Mouse (Mus musculus) heart, adult 2 months (tissue): Measurements from ENCODE around the gene Ess2. TPM values are rescaled to one million over a fixed set of nuclear protein-coding genes. Genes with fewer than 3 reads are reported as not detected.

Source experiments
- DNase-seq, 2 experiments: peaks; one replicate each; pipeline ENCODE4 v3.0.0; 2021
- H3K27ac ChIP-seq: fragments of 200-600 bp; 2 replicates; pipeline ENCODE4 v1.8.1; 2022
- H3K27me3 ChIP-seq: fragments of 200-500 bp; 2 replicates; pipeline ENCODE4 v1.6.1; 2012; ENCODE audit warnings: mild to moderate bottlenecking, low read length, inconsistent platforms, mixed read lengths; ENCODE audit not compliant: control insufficient read depth, insufficient read depth
- H3K36me3 ChIP-seq: fragments of 200-500 bp; 2 replicates; pipeline ENCODE4 v1.6.1; 2012; ENCODE audit warnings: low read length, inconsistent platforms; ENCODE audit not compliant: control insufficient read depth, insufficient read depth
- H3K4me1 ChIP-seq: fragments of 200-500 bp; 2 replicates; pipeline ENCODE4 v1.6.1; 2011; ENCODE audit warnings: low read length; ENCODE audit not compliant: control insufficient read depth, insufficient read depth
- H3K4me3 ChIP-seq: fragments of 200-600 bp; 2 replicates; pipeline ENCODE4 v1.8.1; 2022
- H3K79me2 ChIP-seq: fragments of 200-500 bp; replicated peaks from 2 replicates; pipeline ENCODE4 v1.6.1; 2012; ENCODE audit warnings: mild to moderate bottlenecking, inconsistent platforms, low read length, moderate library complexity, mixed read lengths; ENCODE audit not compliant: control insufficient read depth, insufficient read depth
- H3K9ac ChIP-seq: fragments of 200-500 bp; 2 replicates; pipeline ENCODE4 v1.6.1; 2012; ENCODE audit warnings: low read depth, mild to moderate bottlenecking, control low read depth, inconsistent platforms, low read length, mixed read lengths
- CTCF ChIP-seq: fragments of 200-600 bp; IDR thresholded peaks from 2 replicates; pipeline ENCODE4 v1.8.1; 2022; ENCODE audit warnings: antibody characterized with exemption, mild to moderate bottlenecking, moderate library complexity
- EP300 ChIP-seq: fragments of 200-500 bp; IDR thresholded peaks from 2 replicates; pipeline ENCODE4 v1.6.1; 2011; ENCODE audit warnings: low read depth, low read length, control low read depth; ENCODE audit not compliant: insufficient read depth
- POLR2A ChIP-seq: fragments of 200-500 bp; IDR thresholded peaks from 2 replicates; pipeline ENCODE4 v1.6.1; 2011; ENCODE audit warnings: mild to moderate bottlenecking, low read depth, low read length, control low read depth; ENCODE audit not compliant: insufficient read depth
- WGBS: fragments of 180-500 bp; shearing (Covaris S2); methylation state at CpG from one replicate; pipeline ENCODE4 v1.1.7; 2018; 5-methylcytosine and 5-hydroxymethylcytosine counted together
- intact Hi-C: fragments of 180-260 bp; cut with DNase I; formaldehyde crosslinking; loops from one replicate; pipeline ENCODE4 v1.15.1; 2025
- polyA plus RNA-seq: library from polyadenylated mRNA; depleted of rRNA; stranded (reverse); fragments of >200 nt; gene quantifications from 2 replicates; pipeline ENCODE4 v1.2.3, GENCODE M21; 2012
- total RNA-seq, 2 experiments: library from RNA; stranded (reverse); gene quantifications; 2 replicates each; pipeline ENCODE4 v1.2.3; 2021

The Ess2 gene
- total and polyA plus RNA-seq, 3 experiments, result 8.0 to 11.4 (median 8.3) TPM

GRCm38 (mm10) chr16:17927351-17928082, 16.4 kb upstream of the Ess2 start:
- peak overlapping the region; percentile 93 for H3K4me3 ChIP-seq
- H3K27ac ChIP-seq, result peak overlapping the region; percentile 77
- intact Hi-C loops, result loop anchor here (5.0 to 10.0 kb wide), 2 partner anchors 120 to 307 kb away; partner anchors contain the start of gene Zdhhc8
- TF ChIP-seq POLR2A (no peak), EP300 (no peak), CTCF (no peak)
- peaks cover 1% of the 10 kb centered on the region for H3K4me1 ChIP-seq
- no peak for DNase-seq
- 4% methylated on average over 72 of the region's 72 CpGs for WGBS
- H3K9ac ChIP-seq, result peak overlapping the region; percentile 62
- H3K27me3 ChIP-seq, result no peaks in the 10 kb centered on the region
- no peaks in the 10 kb centered on the region for H3K36me3 ChIP-seq
- no peaks in the 10 kb centered on the region for H3K79me2 ChIP-seq

GRCm38 (mm10) chr16:17922163-17922538, 11.0 kb upstream of the Ess2 start:
- Histone ChIP-seq H3K79me2 (no peaks in the 10 kb centered on the region), H3K27ac (peak overlapping the region; percentile 90), H3K27me3 (no peaks in the 10 kb centered on the region; the same call in 1 of the 2 replicates), H3K9ac (peak overlapping the region; percentile 86), H3K4me1 (peaks cover 5% of the 10 kb centered on the region), H3K36me3 (no peaks in the 10 kb centered on the region), H3K4me3 (peak overlapping the region; percentile 80)
- DNase-seq, result no peak
- intact Hi-C loops, result loop anchor here (1.0 to 10.0 kb wide), 2 partner anchors 11 to 313 kb away; partner anchors contain the start of genes Ess2 and Zdhhc8
- TF ChIP-seq EP300, result no peak
- TF ChIP-seq CTCF, result no peak
- TF ChIP-seq POLR2A, result no peak
- under 1% methylated on average over 14 of the region's 14 CpGs for WGBS

GRCm38 (mm10) chr16:17921325-17922162, 10.4 kb upstream of the Ess2 start:
- peak; percentile 85 for TF ChIP-seq CTCF
- peak; percentile 46; the same call in 1 of the 2 replicates for TF ChIP-seq EP300
- peak; percentile 94 for TF ChIP-seq POLR2A
- H3K9ac ChIP-seq, result peak overlapping the region; percentile 88

GRCm38 (mm10) chr16:17920586-17920985, 9.4 kb upstream of the Ess2 start:
- H3K4me3 ChIP-seq, result no peak overlapping the region
- WGBS, result 24% methylated on average over 20 of the region's 20 CpGs
- intact Hi-C loops, result loop anchor here (10.0 kb wide), 1 partner anchor 314 kb away; the partner anchor contains the start of gene Zdhhc8
- no peak for DNase-seq
- no peak overlapping the region for H3K27ac ChIP-seq
- peaks cover 5% of the 10 kb centered on the region for H3K4me1 ChIP-seq
- H3K9ac ChIP-seq, result peak overlapping the region; percentile 51
- TF ChIP-seq EP300 (no peak), POLR2A (no peak), CTCF (no peak)
- H3K79me2 ChIP-seq, result no peaks in the 10 kb centered on the region
- no peaks in the 10 kb centered on the region for H3K36me3 ChIP-seq
- H3K27me3 ChIP-seq, result no peaks in the 10 kb centered on the region; the same call in 1 of the 2 replicates

More at GRCm38 (mm10) chr16:17921325-17922162, 10.4 kb upstream of the Ess2 start:
- Histone ChIP-seq H3K27me3 (no peaks in the 10 kb centered on the region; the same call in 1 of the 2 replicates), H3K79me2 (no peaks in the 10 kb centered on the region), H3K27ac (peak overlapping the region; percentile 90), H3K4me1 (peaks cover 5% of the 10 kb centered on the region), H3K4me3 (peak overlapping the region; percentile 80), H3K36me3 (no peaks in the 10 kb centered on the region)
- 1% methylated on average over 47 of the region's 47 CpGs for WGBS
- peak; percentile 95 to 96 for DNase-seq
- intact Hi-C loops, result loop anchor here (1.0 to 10.0 kb wide), 2 partner anchors 10 to 313 kb away; partner anchors contain the start of genes Ess2 and Zdhhc8

GRCm38 (mm10) chr16:17914307-17915249, 3.4 kb upstream of the Ess2 start, which contains the start of gene Gsc2:
Gene Gsc2, minus strand, starts transcription at chr16:17915059.
- Histone ChIP-seq H3K9ac (no peak within 1 kb of the TSS), H3K36me3 (no peaks in the 10 kb centered on the region), H3K4me3 (peak within 1 kb of the TSS; percentile 12; the same call in 1 of the 2 replicates), H3K27ac (no peak within 1 kb of the TSS), H3K4me1 (peaks cover 5% of the 10 kb centered on the region), H3K27me3 (peaks cover 10% of the 10 kb centered on the region), H3K79me2 (no peaks in the 10 kb centered on the region)
- intact Hi-C loops, result loop anchor here (5.0 kb wide), 1 partner anchor 133 kb away; no protein-coding TSS in a partner anchor
- no peak for DNase-seq
- whole genome bisulfite sequencing, result 1% methylated on average over 106 of the region's 106 CpGs
- TF ChIP-seq CTCF, result no peak
- TF ChIP-seq EP300, result no peak
- no peak for TF ChIP-seq POLR2A
